In genomic region chr2:33824935-33825514, GRCm38 (mm10) we compare ENCODE assay signal across 18 mouse cellular contexts.
A peak's percentile ranks its signal among the peaks of the same experiment; 100 is the strongest.
DNase-seq lines count a peak whose midpoint lies in the region; ATAC-seq lines count a peak whose summit lies in the region.
"Had no signal": no experiment of that assay in that cellular context is flagged by ENCODE, and none has a peak within 500 bp of the region (broad histone marks: within the 10 kb centered on the region; RNA-seq: fewer than 3 reads in every experiment).

No protein-coding gene starts in this region.

- DNase-seq in liver: no peak
- peak; percentile 43 to 47 for DNase-seq in thymus, postnatal 10 days (ENCODE audit: low spot score in 2 of 2)
- DNase-seq in thymus, adult 18-20 months: no peak
- no peak for DNase-seq in cerebellum, adult 11 months
- no peak for DNase-seq in urinary bladder, postnatal 36 days (ENCODE audit: low spot score in 2 of 2)
- DNase-seq: adrenal gland, postnatal 14 days; cerebellum, adult 11-12 months; cerebellum, postnatal 25 days; gastrocnemius, postnatal 10 days; heart, adult 11 months; heart, postnatal 4 days; kidney, adult 9 months; kidney, postnatal 25 days; right cerebral cortex, postnatal 25 days had no signal

- H3K4me1 ChIP-seq in liver, embryonic 12.5 days: peaks cover 38% of the 10 kb centered on the region
- peaks cover 3% of the 10 kb centered on the region; the same call in 1 of the 2 replicates for H3K4me1 ChIP-seq in intestine, embryonic 16.5 days (ENCODE audit: control insufficient read depth, insufficient read depth, low read length)

- no peak overlapping the region for H3K4me3 ChIP-seq in liver, embryonic 12.5 days
- H3K4me3 ChIP-seq in intestine, embryonic 16.5 days (ENCODE audit: low read length): no peak overlapping the region
- H3K4me3 ChIP-seq: embryonic facial prominence, embryonic 15.5 days; heart, embryonic 13.5 days had no signal

- H3K36me3 ChIP-seq in liver, embryonic 12.5 days: peaks cover 68% of the 10 kb centered on the region
- H3K36me3 ChIP-seq in intestine, embryonic 16.5 days (ENCODE audit: control insufficient read depth, insufficient read depth, low read length): no peaks in the 10 kb centered on the region

- H3K9ac ChIP-seq in liver, embryonic 12.5 days: no peak overlapping the region
- no peak overlapping the region for H3K9ac ChIP-seq in intestine, embryonic 16.5 days (ENCODE audit: low read depth, low read length)
- H3K9ac ChIP-seq: embryonic facial prominence, embryonic 15.5 days; heart, embryonic 13.5 days had no signal

- no peak overlapping the region for H3K4me2 ChIP-seq in liver, embryonic 12.5 days
- H3K4me2 ChIP-seq in intestine, embryonic 16.5 days (ENCODE audit: low read depth, low read length): no peak overlapping the region
- H3K4me2 ChIP-seq: embryonic facial prominence, embryonic 15.5 days; heart, embryonic 13.5 days had no signal

- H3K9me3 ChIP-seq in liver, embryonic 12.5 days (replicated peaks): no peaks in the 10 kb centered on the region
- H3K9me3 ChIP-seq in intestine, embryonic 16.5 days (ENCODE audit: control insufficient read depth, low read length): no peaks in the 10 kb centered on the region
- H3K9me3 ChIP-seq: embryonic facial prominence, embryonic 15.5 days; heart, embryonic 13.5 days had no signal

- 89% methylated on average over 11 of the region's 11 CpGs for WGBS in liver, embryonic 12.5 days (ENCODE audit: insufficient replicate concordance)
- 71% methylated on average over 11 of the region's 11 CpGs for WGBS in intestine, embryonic 16.5 days

- H3K27ac ChIP-seq in liver, embryonic 12.5 days: peak overlapping the region; percentile 27; the same call in 1 of the 2 replicates
- no peak overlapping the region for H3K27ac ChIP-seq in intestine, embryonic 16.5 days (ENCODE audit: low read length)
- H3K27ac ChIP-seq: embryonic facial prominence, embryonic 15.5 days; heart, embryonic 13.5 days had no signal

- no peak for ATAC-seq in liver, embryonic 12.5 days
- ATAC-seq in intestine, embryonic 16.5 days: peak; percentile 79

- H3K27me3 ChIP-seq in liver, embryonic 12.5 days (replicated peaks): no peaks in the 10 kb centered on the region
- H3K27me3 ChIP-seq in intestine, embryonic 16.5 days (replicated peaks; ENCODE audit: control insufficient read depth, insufficient read depth, low read length): no peaks in the 10 kb centered on the region
- H3K27me3 ChIP-seq: embryonic facial prominence, embryonic 15.5 days; heart, embryonic 13.5 days had no signal

Comparison
In these comparisons a context has a peak if more than half of its experiments do, and no peak if none do; other contexts are left out.
1. DNase-seq: peak in thymus, postnatal 10 days (2 of 2); none in liver (single experiment), thymus, adult 18-20 months (0 of 2), cerebellum, adult 11 months (single experiment) and urinary bladder, postnatal 36 days (0 of 2).